Mouse (Mus musculus) stomach, embryonic 16.5 days (tissue): ENCODE results near the gene Hmgcll1. TPM values are rescaled to one million over a fixed set of nuclear protein-coding genes. Genes with fewer than 3 reads are reported as not detected.
"Not testable (repeated sequence)": the region's sequence is repeated elsewhere in the genome, so short reads cannot be mapped to it uniquely, and the experiment has no call there.

Source experiments
- ATAC-seq: fragments of 200-750 bp; cut with Nextera tagmentation; 2 replicates; pipeline ENCODE4 v1.8.0; 2017; ENCODE audit warnings: moderate number of reproducible peaks, moderate TSS enrichment; ENCODE audit not compliant: insufficient read depth, low FRiP score
- H3K27ac ChIP-seq: fragments of 300-500 bp; sonication (generic); 2 replicates; pipeline ENCODE4 v1.5.1; 2014; ENCODE audit warnings: low read length
- H3K27me3 ChIP-seq: fragments of 300-500 bp; sonication (generic); 2 replicates; pipeline ENCODE4 v1.6.1; 2014; ENCODE audit warnings: low read length, control low read depth, mixed read lengths; ENCODE audit not compliant: control insufficient read depth, insufficient read depth
- H3K36me3 ChIP-seq: fragments of 300-500 bp; sonication (generic); 2 replicates; pipeline ENCODE4 v1.6.1; 2014; ENCODE audit warnings: low read length; ENCODE audit not compliant: control insufficient read depth, insufficient read depth
- H3K4me1 ChIP-seq: fragments of 300-500 bp; sonication (generic); 2 replicates; pipeline ENCODE4 v1.6.1; 2014; ENCODE audit warnings: low read length, control low read depth, mixed read lengths; ENCODE audit not compliant: control insufficient read depth, insufficient read depth
- H3K4me2 ChIP-seq: fragments of 300-500 bp; sonication (generic); 2 replicates; pipeline ENCODE4 v1.6.1; 2014; ENCODE audit warnings: low read depth, low read length, mixed read lengths
- H3K4me3 ChIP-seq: fragments of 300-500 bp; sonication (generic); replicated peaks from 2 replicates; pipeline ENCODE4 v1.5.1; 2014; ENCODE audit warnings: mild to moderate bottlenecking, low read length
- H3K9ac ChIP-seq: fragments of 300-500 bp; sonication (generic); 2 replicates; pipeline ENCODE4 v1.6.1; 2014; ENCODE audit warnings: low read length
- H3K9me3 ChIP-seq: fragments of 300-500 bp; sonication (generic); replicated peaks from 2 replicates; pipeline ENCODE4 v1.6.1; 2016; ENCODE audit warnings: low read length, control low read depth; ENCODE audit not compliant: control insufficient read depth
- WGBS: fragments of 180-500 bp; shearing (Covaris S2); extraction: QIAGEN DNeasy Blood & Tissue Kit; methylation state at CpG from one replicate; pipeline ENCODE4 v1.1.7; 2014; 5-methylcytosine and 5-hydroxymethylcytosine counted together
- polyA plus RNA-seq: library from polyadenylated mRNA; unstranded; fragments of >200 nt; fragmentation: Nextera tagmentation; extraction: Ambion mirVana; gene quantifications from 2 replicates; pipeline ENCODE4 v1.2.1, GENCODE M21; 2015

The Hmgcll1 gene
- polyA plus RNA-seq, 1 experiment from 2014 or later: 3.3 TPM

DNA sequence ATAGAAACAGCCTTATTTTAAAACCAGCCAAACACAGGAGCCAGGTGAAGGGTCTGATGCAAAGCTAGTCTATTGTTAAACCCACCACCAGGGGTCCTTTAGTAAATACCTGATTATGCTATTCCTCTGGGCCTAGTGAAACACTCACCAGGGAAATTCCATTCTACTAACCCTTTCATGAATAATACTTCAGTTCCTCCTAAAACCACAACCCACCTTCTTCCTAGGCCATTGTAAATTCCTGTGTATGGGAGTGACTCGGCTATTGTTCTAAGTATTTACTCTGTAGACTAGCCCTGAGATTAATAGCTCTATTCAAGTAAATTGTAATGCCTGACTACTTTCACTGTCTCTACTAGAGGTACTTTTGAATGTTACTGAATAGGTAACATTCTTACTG lies 89.8 kb downstream of the Hmgcll1 start:
- H3K9ac ChIP-seq, H3K4me2 ChIP-seq, H3K27me3 ChIP-seq, H3K36me3 ChIP-seq, H3K4me3 ChIP-seq, H3K4me1 ChIP-seq, H3K9me3 ChIP-seq, H3K27ac ChIP-seq, ATAC-seq: not testable (repeated sequence)
- 66% methylated on average over 1 of the region's 1 CpGs for WGBS

GRCm38 (mm10) chr9:76104846-76105245 lies 90.2 kb downstream of the Hmgcll1 start:
- Histone ChIP-seq H3K4me1 (no peaks in the 10 kb centered on the region), H3K9ac (no peak overlapping the region), H3K27me3 (no peaks in the 10 kb centered on the region), H3K36me3 (no peaks in the 10 kb centered on the region), H3K9me3 (no peaks in the 10 kb centered on the region), H3K27ac (no peak overlapping the region; the same call in 1 of the 2 replicates), H3K4me2 (no peak overlapping the region), H3K4me3 (no peak overlapping the region)
- whole genome bisulfite sequencing: 81% methylated on average over 5 of the region's 5 CpGs
- no peak for ATAC-seq

GRCm38 (mm10) chr9:76122888-76123287 lies 108.2 kb downstream of the Hmgcll1 start:
- 4% methylated on average over 2 of the region's 2 CpGs for WGBS
- not testable (repeated sequence) for H3K27me3 ChIP-seq

DNA sequence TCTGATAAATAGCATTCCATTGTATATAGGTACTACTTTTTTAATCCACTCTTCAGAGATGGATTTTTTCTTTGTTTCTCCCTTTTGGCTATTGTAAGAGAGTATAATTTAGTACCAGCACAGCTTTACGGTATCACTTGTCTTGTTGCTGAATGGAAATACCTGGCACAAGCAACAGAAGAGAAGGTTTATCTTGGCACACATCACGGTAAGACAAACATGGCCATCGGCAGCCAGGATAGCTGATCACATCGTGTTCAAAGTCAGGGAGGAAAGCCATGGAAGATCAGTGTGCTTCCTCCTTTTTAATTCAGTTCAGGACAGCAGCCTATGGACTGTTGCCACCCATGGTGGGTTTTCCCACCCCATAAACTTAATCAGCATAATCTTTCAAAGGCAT lies 109.6 kb downstream of the Hmgcll1 start:
- ATAC-seq: no peak
- Histone ChIP-seq H3K4me3 (no peak overlapping the region), H3K4me2 (no peak overlapping the region), H3K9ac (no peak overlapping the region), H3K27me3 (no peaks in the 10 kb centered on the region), H3K9me3 (no peaks in the 10 kb centered on the region), H3K27ac (no peak overlapping the region), H3K4me1 (no peaks in the 10 kb centered on the region), H3K36me3 (no peaks in the 10 kb centered on the region)
- WGBS: 68% methylated on average over 4 of the region's 4 CpGs

More at GRCm38 (mm10) chr9:76122888-76123287, 108.2 kb downstream of the Hmgcll1 start:
- not testable (repeated sequence) for H3K36me3 ChIP-seq, H3K9ac ChIP-seq, ATAC-seq, H3K9me3 ChIP-seq, H3K4me1 ChIP-seq, H3K27ac ChIP-seq, H3K4me3 ChIP-seq, H3K4me2 ChIP-seq

- Histone ChIP-seq H3K4me1 (no peaks in the 10 kb centered on the region), H3K4me3 (no peak overlapping the region), H3K27ac (no peak overlapping the region), H3K9me3 (no peaks in the 10 kb centered on the region), H3K4me2 (no peak overlapping the region), H3K9ac (no peak overlapping the region), H3K27me3 (no peaks in the 10 kb centered on the region), H3K36me3 (no peaks in the 10 kb centered on the region)
- 63% methylated on average over 1 of the region's 1 CpGs for WGBS
- no peak for ATAC-seq
These were observed 114.7 kb downstream of the Hmgcll1 start for GRCm38 (mm10) chr9:76129353-76129752.

GRCm38 (mm10) chr9:76134042-76134441 lies 119.4 kb downstream of the Hmgcll1 start:
- H3K9ac ChIP-seq: no peak overlapping the region
- no peak overlapping the region for H3K4me3 ChIP-seq
- H3K36me3 ChIP-seq: no peaks in the 10 kb centered on the region
- 87% methylated on average over 6 of the region's 6 CpGs for WGBS
- H3K4me2 ChIP-seq: no peak overlapping the region
- no peaks in the 10 kb centered on the region for H3K9me3 ChIP-seq
- no peak for ATAC-seq
- no peak overlapping the region for H3K27ac ChIP-seq
- H3K27me3 ChIP-seq: no peaks in the 10 kb centered on the region
- H3K4me1 ChIP-seq: peaks cover 5% of the 10 kb centered on the region; the same call in 1 of the 2 replicates

GRCm38 (mm10) chr9:76138378-76139109 lies 123.9 kb downstream of the Hmgcll1 start:
- peak overlapping the region; percentile 51 for H3K27ac ChIP-seq
- H3K27me3 ChIP-seq: no peaks in the 10 kb centered on the region
- no peaks in the 10 kb centered on the region for H3K36me3 ChIP-seq
- 69% methylated on average over 3 of the region's 3 CpGs for WGBS
- H3K4me1 ChIP-seq: peaks cover 5% of the 10 kb centered on the region; the same call in 1 of the 2 replicates
- ATAC-seq: peak; percentile 68; the same call in 1 of the 2 replicates
- no peak overlapping the region for H3K9ac ChIP-seq
- no peaks in the 10 kb centered on the region for H3K9me3 ChIP-seq
- H3K4me3 ChIP-seq: no peak overlapping the region
- H3K4me2 ChIP-seq: no peak overlapping the region

DNA sequence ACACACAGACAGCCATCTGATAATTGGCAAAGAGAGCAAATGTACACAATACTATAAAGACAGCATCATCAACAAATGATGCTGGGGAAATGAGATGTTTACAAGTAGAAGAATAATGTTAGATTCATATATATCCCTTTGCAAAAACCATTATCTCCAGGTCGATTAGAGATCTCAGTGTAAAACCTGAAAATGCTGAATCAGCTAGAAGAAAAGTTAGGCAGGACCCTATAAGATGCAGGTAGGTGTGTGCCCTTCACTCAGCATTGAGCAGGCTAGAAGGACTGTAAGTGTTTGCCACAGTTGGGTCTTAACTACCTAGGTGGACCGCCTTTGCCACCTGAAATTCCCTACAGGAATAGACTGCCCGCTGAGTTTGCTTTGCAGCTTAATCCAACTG lies 130.9 kb downstream of the Hmgcll1 start:
- WGBS: 63% methylated on average over 3 of the region's 3 CpGs
- no peak for ATAC-seq
- no peaks in the 10 kb centered on the region for H3K36me3 ChIP-seq

DNA sequence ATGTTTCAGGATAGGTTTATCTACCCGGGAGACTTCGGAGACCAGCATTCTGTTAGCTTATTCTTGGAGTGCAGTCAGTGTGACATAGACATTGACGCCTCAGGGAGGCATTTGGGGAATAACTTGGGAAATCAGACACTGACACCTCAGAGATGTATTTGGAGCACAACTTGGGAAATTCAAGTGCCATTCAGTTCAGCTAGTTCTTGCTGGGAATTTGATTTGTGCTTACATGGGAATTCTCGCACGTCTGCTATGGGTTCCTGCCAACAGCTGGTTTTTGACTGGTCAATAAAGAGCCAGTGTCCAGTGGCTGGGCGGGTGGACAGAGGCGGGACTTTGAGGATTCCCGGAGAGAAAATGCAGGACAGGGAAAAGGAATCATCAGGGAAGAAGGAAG lies 147.8 kb downstream of the Hmgcll1 start:
- Histone ChIP-seq H3K4me2 (no peak overlapping the region), H3K4me3 (no peak overlapping the region), H3K9me3 (no peaks in the 10 kb centered on the region), H3K27ac (no peak overlapping the region), H3K36me3 (no peaks in the 10 kb centered on the region), H3K27me3 (no peaks in the 10 kb centered on the region), H3K4me1 (peaks cover 4% of the 10 kb centered on the region; the same call in 1 of the 2 replicates), H3K9ac (no peak overlapping the region)
- ATAC-seq: no peak
- WGBS: 45% methylated on average over 8 of the region's 8 CpGs

More for the DNA sequence above, 130.9 kb downstream of the Hmgcll1 start:
- Histone ChIP-seq H3K4me3 (no peak overlapping the region), H3K4me1 (no peaks in the 10 kb centered on the region), H3K27ac (no peak overlapping the region), H3K4me2 (no peak overlapping the region), H3K9me3 (no peaks in the 10 kb centered on the region), H3K27me3 (no peaks in the 10 kb centered on the region), H3K9ac (no peak overlapping the region)
